Mouse (Mus musculus) spleen, postnatal 10 days (tissue): Measurements from ENCODE around the gene Rex1bd.
A peak's percentile ranks its signal among the peaks of the same experiment; 100 is the strongest.

Experiments
- DNase-seq, 2 experiments: peaks; one replicate each; pipeline ENCODE4 v3.0.0; 2021 to 2022; ENCODE audit warnings: low spot score in 2 of 2

The Rex1bd gene

DNA sequence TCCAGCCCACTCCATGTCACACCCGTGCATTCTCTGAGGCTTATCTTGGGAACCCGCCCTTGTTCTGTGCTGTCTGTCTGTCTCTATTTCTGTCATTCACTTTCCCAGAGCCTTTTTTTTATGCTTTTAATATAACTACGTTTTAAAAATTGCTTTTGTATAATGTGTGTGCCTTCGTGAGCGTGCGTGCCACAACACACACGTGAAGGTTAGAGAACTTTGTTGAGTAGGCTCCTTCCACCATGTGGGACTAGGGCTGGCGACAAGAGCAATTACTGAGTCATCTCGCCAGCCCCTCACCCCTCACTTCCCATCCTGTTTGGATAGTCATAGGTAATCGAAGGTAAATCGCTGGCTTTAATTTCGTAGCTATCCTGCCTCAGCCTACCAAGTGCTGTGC, 4.0 kb downstream of the Rex1bd start:
- no peak for DNase-seq

DNA sequence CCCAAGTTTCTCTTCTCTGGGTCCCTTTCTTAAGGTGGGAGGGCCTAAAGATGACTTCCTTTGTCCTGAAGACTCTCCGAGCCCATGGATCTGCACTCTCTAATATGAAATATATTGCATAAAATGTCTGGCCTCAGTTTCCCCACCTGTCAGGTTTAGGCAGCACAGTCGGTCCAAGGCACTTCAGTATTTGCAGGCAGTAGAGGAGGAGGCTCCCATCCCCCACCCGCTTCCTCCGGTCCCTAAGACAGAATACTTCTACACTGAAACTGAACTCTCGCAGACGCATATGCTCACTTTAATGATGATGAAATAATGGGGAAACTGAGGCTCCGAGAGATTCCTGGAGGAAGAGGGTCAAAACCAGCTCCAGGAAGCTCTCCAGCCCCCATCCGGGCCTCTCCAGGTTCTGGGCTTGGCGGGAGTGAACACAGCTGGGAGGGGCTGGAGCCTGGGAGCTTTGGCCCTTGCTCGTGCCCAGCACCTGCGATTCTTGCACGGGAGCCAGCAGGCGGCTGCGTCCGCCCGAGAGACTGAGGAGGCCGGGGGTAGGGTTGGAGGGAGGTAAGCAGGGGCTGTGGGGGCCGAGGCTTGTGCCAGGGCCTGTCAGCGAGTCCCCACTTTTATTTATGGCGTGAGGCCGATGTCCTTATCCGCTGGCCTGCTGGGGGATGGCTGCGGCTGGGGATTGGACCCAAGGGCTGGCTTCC, 4.6 kb downstream of the Rex1bd start:
- no peak for DNase-seq

- DNase-seq: peak in 1 of 2 experiments; percentile 77
These were observed 5.9 kb downstream of the Rex1bd start for GRCm38 (mm10) chr8:70500386-70501301.

- no peak for DNase-seq
These were observed 10.8 kb downstream of the Rex1bd start for GRCm38 (mm10) chr8:70495771-70496062.

- no peak for DNase-seq
These were observed 11.4 kb downstream of the Rex1bd start for GRCm38 (mm10) chr8:70495001-70495770.

GRCm38 (mm10) chr8:70494416-70494945, 12.1 kb downstream of the Rex1bd start:
- DNase-seq: peak in 1 of 2 experiments; percentile 16

DNA sequence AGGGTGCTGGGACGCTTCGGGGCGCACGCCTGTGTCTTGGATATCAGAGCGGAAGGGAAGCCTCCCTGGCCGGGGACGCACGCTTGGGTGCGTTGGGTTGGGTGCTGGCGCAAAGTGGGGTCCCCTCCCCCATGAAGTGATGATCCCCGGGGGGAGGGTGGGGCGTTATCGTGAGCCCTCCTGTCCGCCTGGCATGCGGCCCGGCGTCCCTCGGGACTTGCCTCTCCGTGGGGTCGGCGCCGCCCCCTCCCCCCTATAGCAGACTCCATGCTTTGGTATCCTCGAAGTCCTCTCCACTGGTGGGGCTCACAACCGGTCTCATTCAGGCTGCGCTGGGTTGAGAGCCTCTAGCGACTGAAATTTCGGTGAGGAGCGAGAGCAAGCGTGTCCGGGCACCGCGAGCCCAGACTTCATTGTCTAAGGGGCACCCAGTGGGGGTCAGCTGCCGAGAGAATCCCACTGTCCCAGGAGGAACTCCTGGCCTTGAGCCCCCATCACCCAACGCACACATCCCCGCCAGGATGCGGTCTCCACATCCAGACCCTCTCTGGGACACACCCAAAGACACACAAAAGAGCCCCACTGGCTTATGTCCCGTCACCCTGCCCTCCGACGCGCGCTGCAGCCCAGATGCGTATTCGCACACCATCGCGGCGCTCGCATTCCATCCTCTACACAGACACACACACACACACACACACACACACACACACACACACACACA, 12.7 kb downstream of the Rex1bd start:
- DNase-seq: peak in 1 of 2 experiments; percentile 9

- no peak for DNase-seq
These were observed 13.6 kb downstream of the Rex1bd start, which contains the start of gene Crlf1 for GRCm38 (mm10) chr8:70492664-70493640. Gene Crlf1 (plus strand): TSS chr8:70493158.

GRCm38 (mm10) chr8:70490880-70491495, 15.6 kb downstream of the Rex1bd start:
- no peak for DNase-seq

DNA sequence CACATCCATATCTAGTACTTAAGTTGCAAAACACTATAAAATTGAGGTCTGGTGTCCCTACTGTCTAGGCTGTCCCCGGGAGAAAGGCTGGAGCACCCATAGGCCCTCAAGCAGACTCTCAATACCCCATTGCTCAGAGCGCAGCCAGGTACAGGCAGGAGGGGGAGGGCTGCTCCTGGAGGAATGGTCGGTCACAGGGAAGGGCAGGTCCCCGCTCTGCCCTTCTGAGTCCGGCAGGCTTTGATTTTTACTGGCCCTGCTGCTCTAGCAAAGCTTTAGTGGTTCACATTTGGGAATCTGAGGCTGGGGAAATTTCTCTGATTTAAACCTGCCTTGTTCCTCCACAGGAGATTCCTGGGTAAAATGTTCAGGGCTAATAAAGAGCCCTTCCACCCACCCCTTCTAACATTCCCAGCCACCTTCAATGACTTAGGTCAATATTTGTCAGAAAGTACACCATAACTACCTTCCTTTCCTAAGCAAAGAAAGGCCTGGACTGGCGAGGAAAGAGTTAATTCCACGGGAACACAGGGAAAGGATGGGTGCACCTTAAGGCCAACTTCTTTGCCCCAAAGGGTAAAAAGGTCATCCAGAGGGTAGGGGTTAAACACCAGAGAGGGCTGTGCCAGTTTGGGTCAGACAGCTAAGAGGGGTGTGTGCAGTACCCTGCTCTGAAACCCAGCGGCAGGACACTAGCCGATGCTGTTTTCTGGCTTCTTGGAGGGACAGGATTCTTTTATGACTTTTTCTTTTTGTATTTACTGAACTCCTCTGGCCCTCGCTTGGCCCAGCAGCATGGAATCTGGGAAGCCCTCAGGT, 16.3 kb downstream of the Rex1bd start:
- DNase-seq: no peak

DNA sequence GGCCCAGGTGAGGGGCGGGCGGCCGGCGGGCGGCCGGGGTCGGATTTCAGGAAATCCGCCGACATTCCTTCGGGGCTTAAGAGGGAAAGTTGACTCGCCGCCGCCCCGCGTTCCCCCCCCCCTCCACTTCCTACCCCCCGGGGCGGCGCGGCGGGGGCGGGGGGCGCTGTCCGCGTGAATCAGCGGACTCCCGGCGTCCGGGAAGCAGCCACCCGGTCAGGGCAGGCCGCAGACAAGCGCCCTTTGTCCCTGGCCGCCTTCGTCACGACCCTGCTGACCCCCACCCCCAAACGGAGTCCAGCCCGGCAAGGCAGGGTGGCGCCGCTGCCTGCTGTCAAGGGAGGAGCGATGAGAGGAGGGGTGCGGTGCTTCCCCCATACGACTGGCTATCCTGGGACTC, 17.0 kb downstream of the Rex1bd start:
- no peak for DNase-seq

DNA sequence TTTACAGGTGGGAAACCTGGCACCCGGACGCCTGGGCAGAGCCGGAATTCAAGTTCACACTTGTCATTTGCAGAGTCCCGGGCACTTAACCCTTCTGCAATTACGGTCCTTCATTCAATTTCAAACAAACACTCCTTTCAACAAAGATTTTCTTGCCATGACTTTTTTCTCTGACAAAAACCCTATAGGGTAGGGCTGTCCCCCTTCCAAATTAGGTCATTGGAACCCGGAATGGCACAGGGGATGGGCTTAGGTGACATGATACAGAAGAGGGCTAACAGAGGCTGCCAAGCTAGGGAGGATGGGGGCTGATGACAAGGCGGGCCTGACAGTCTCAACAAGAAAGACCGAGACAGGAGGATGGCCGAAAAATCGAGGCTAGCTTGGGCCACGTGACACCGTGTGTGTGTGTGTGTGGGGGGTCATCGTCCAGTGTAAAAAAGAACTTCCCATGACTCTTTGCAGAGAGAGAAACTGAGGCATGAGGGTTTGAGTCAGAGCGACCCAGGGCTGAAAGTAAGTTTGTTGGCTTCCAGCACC, 17.6 kb downstream of the Rex1bd start:
- no peak for DNase-seq

- no peak for DNase-seq
These were observed 18.4 kb downstream of the Rex1bd start for GRCm38 (mm10) chr8:70487993-70488796.

DNA sequence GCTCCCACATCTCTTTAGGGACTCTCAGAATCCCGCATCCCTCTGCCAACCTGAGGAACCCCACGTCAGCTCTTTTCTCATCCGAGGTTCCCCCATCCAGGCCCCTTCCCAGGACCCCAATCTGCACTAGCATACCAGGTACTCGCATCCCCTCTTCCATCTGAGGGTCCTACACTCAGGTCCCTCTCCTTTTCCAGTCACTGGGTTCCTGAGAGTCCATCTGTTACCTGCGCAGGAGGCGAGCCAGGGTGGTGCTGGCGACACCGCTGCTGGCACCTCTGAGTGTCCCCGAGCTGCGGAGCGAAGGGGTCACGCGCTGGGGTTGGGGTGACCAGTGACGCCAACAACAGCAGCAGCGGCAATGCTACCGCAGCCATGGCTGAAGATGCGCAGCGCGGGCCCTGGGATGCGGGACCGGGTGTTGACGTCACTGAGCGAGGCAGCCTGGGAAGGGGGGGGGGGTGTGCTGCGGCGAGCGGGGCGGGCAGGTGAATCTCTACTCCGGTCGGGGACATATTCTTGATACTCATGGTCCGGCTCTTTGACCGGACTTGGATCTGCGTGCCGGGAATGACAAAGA, 19.5 kb downstream of the Rex1bd start, which contains the start of gene Tmem59l:
Gene Tmem59l (minus strand): TSS at position 418 of the 580 bp plus-strand sequence.
- no peak for DNase-seq

DNA sequence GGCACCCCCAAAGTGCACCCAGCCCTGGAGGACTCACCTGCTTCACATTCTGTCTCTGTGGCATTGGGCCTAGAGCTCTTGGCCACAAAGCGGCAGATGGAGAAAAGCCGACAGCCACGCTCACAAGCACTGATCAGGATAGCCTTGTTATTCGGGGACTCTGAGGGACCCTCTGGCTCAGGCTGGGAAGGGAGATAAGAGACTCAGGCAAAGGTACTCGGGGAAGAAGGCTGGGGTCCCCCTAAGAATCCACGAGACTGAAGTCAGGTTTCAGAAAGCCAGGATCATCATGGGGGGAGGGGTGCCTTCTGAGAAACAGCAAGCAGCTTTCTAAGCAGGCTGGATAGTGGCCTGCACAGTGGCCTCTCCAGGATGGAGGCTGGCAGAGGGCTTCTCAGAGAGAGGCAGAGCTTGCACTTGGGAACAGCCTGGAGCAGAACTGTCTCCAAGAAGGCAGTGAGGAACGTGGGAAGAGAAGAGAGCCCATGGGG, 20.3 kb downstream of the Rex1bd start:
- no peak for DNase-seq

GRCm38 (mm10) chr8:70482943-70483342, 23.6 kb downstream of the Rex1bd start:
- no peak for DNase-seq

DNA sequence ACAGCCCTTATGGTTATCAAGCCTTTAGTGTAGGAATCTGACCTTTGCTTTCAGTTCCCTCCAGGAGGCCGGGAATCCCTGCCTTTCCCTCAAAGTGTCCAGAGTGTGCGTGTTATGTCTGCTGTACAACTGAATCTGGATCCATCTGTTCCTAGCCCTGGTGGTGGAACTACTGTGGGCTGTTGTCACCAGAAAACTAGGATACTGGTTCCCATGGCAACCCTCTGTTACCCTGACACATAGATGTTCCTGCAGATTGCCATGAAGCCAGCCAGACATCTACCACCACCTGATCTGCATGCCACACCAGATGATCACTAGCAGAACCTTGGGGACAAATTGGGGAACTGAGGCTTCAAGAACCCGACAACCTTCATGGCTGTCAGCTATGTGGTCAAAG, 24.6 kb downstream of the Rex1bd start:
- no peak for DNase-seq
